In genomic region chr9:57525516-57525915, GRCm38 (mm10) we compare ENCODE assay signal across 28 mouse cellular contexts. TPM values are rescaled to one million over a fixed set of nuclear protein-coding genes. Genes with fewer than 3 reads are reported as not detected.
DNase-seq lines count a peak whose midpoint lies in the region; ATAC-seq lines count a peak whose summit lies in the region.
"Had no signal": no experiment of that assay in that cellular context is flagged by ENCODE, and none has a peak within 500 bp of the region (broad histone marks: within the 10 kb centered on the region; RNA-seq: fewer than 3 reads in every experiment).

No protein-coding gene starts in this region.

- H3K9ac ChIP-seq in heart, embryonic 13.5 days, result peak overlapping the region; percentile 25; the same call in 1 of the 2 replicates
- H3K9ac ChIP-seq: heart, embryonic 12.5 days; intestine, embryonic 15.5 days; limb, embryonic 12.5 days; midbrain, embryonic 15.5 days had no signal

- H3K9me3 ChIP-seq in heart, embryonic 13.5 days, result no peaks in the 10 kb centered on the region
- no peaks in the 10 kb centered on the region for H3K9me3 ChIP-seq in megakaryocyte, embryonic 14.5 days
- H3K9me3 ChIP-seq: heart, embryonic 12.5 days; hindbrain, embryonic 10.5 days; intestine, embryonic 15.5 days; limb, embryonic 12.5 days; liver, embryonic 12.5 days; midbrain, embryonic 15.5 days; neural tube, embryonic 13.5 days had no signal

- H3K36me3 ChIP-seq in heart, embryonic 13.5 days, result peaks cover 19% of the 10 kb centered on the region
- peaks cover 40% of the 10 kb centered on the region for H3K36me3 ChIP-seq in megakaryocyte, embryonic 14.5 days (replicated peaks; ENCODE audit: low read length)
- H3K36me3 ChIP-seq: midbrain, embryonic 15.5 days had no signal

- H3K27ac ChIP-seq in heart, embryonic 13.5 days (replicated peaks), result no peak overlapping the region
- H3K27ac ChIP-seq: hindbrain, embryonic 10.5 days; intestine, embryonic 15.5 days; limb, embryonic 12.5 days; liver, embryonic 12.5 days; midbrain, embryonic 15.5 days; neural tube, embryonic 13.5 days; stomach, postnatal 0 days had no signal

- no peaks in the 10 kb centered on the region for H3K27me3 ChIP-seq in heart, embryonic 13.5 days (replicated peaks)
- no peaks in the 10 kb centered on the region for H3K27me3 ChIP-seq in megakaryocyte, embryonic 14.5 days (replicated peaks)
- H3K27me3 ChIP-seq: heart, embryonic 12.5 days; intestine, embryonic 15.5 days; limb, embryonic 12.5 days; liver, embryonic 12.5 days; midbrain, embryonic 15.5 days; neural tube, embryonic 13.5 days had no signal

- intact Hi-C loops in heart, postnatal 25 days (cut with DNase I), result no loop called here

- no peak overlapping the region for H3K4me2 ChIP-seq in heart, embryonic 13.5 days
- H3K4me2 ChIP-seq: heart, embryonic 12.5 days; intestine, embryonic 15.5 days; limb, embryonic 12.5 days; liver, embryonic 12.5 days; midbrain, embryonic 15.5 days; neural tube, embryonic 13.5 days had no signal

- peaks cover 41% of the 10 kb centered on the region for H3K4me1 ChIP-seq in heart, embryonic 13.5 days
- H3K4me1 ChIP-seq in megakaryocyte, embryonic 14.5 days, result peaks cover 70% of the 10 kb centered on the region

- 77% methylated on average over 2 of the region's 2 CpGs for WGBS in heart, embryonic 13.5 days

- H3K4me3 ChIP-seq in heart, embryonic 13.5 days, result no peak overlapping the region
- H3K4me3 ChIP-seq in megakaryocyte, embryonic 14.5 days (replicated peaks), result peak overlapping the region; percentile 82
- H3K4me3 ChIP-seq: heart, embryonic 12.5 days; hindbrain, embryonic 10.5 days; intestine, embryonic 15.5 days; limb, embryonic 12.5 days; liver, embryonic 12.5 days; midbrain, embryonic 15.5 days; neural tube, embryonic 13.5 days had no signal

- DNase-seq in cerebellum, adult 9-10 months, result peak; percentile 28
- no peak for DNase-seq in cerebellum, postnatal 14 days
- DNase-seq in heart, postnatal 25 days (ENCODE audit: low spot score), result no peak
- DNase-seq in frontal cortex, postnatal 14 days (ENCODE audit: low spot score in 2 of 2), result no peak
- DNase-seq in retina, postnatal 1 day, result no peak
- DNase-seq: adrenal gland, adult 2 months; cerebellum, adult 11-12 months; cerebellum, postnatal 36 days; gastrocnemius, postnatal 36 days; kidney, adult 8-10 months; kidney, postnatal 10 days; lung, adult 2 months; lung, postnatal 14 days had no signal

- no peak for ATAC-seq in heart, embryonic 13.5 days (ENCODE audit: extremely low read depth, insufficient number of reproducible peaks, low FRiP score, low TSS enrichment)
- ATAC-seq in megakaryocyte, adult 5-6 weeks (ENCODE audit: poor library complexity, severe bottlenecking), result no peak
- ATAC-seq: CD4-positive, CD25-positive, alpha-beta regulatory T cell, adult 4 months; forebrain, embryonic 14.5 days; hindbrain, embryonic 16.5 days; intestine, embryonic 15.5 days; liver, embryonic 12.5 days; midbrain, embryonic 15.5 days had no signal

RNA-seq across cellular contexts. Expression of gene Cox5a, which starts 4.4 kb away (rescaled TPM):
- polyA plus RNA-seq in heart, embryonic 13.5 days (2015; fragmentation: Nextera tagmentation; extraction: Ambion mirVana), result 1,286 and 1,445 TPM in 2 replicates
- total RNA-seq in heart, postnatal 25 days (2021), result 1,000 to 10,000 TPM; 2,545 to 2,748 TPM
- polyA plus RNA-seq in megakaryocyte, embryonic 14.5 days (2012; ENCODE audit: insufficient read depth, low replicate concordance), result 240 and 738 TPM in 2 replicates
- 374 and 399 TPM in 2 replicates for total RNA-seq in megakaryocyte, adult 5-6 weeks (2015)
- 54.0 and 61.6 TPM in 2 replicates for total RNA-seq in megakaryocyte, adult 5-6 weeks (2017)

RNA-seq across cellular contexts. Expression of gene Fam219b, which starts 11.8 kb away (rescaled TPM):
- 11.4 and 12.8 TPM in 2 replicates for polyA plus RNA-seq in heart, embryonic 13.5 days (2015; fragmentation: Nextera tagmentation; extraction: Ambion mirVana)
- 1 to 10 TPM; 6.7 to 9.3 TPM for total RNA-seq in heart, postnatal 25 days (2021)
- 4.9 TPM in 2 replicates for polyA plus RNA-seq in megakaryocyte, embryonic 14.5 days (2012; ENCODE audit: insufficient read depth, low replicate concordance)
- 5.1 and 5.4 TPM in 2 replicates for total RNA-seq in megakaryocyte, adult 5-6 weeks (2015)
- 8.7 and 10.5 TPM in 2 replicates for total RNA-seq in megakaryocyte, adult 5-6 weeks (2017)

RNA-seq across cellular contexts. Expression of gene Rpp25, which starts 21.7 kb away (rescaled TPM):
- 12.2 and 13.5 TPM in 2 replicates for polyA plus RNA-seq in heart, embryonic 13.5 days (2015; fragmentation: Nextera tagmentation; extraction: Ambion mirVana)
- 1 to 10 TPM; 1.6 to 2.3 TPM for total RNA-seq in heart, postnatal 25 days (2021)
- 0.07 TPM in 1 of 2 replicates, not detected in the other for polyA plus RNA-seq in megakaryocyte, embryonic 14.5 days (2012; ENCODE audit: insufficient read depth, low replicate concordance)
- not detected in 2 replicates for total RNA-seq in megakaryocyte, adult 5-6 weeks (2015)
- total RNA-seq in megakaryocyte, adult 5-6 weeks (2017), result not detected in 2 replicates
- total RNA-seq: gastrocnemius, postnatal 36 days; megakaryocyte-erythroid progenitor cell, adult 5-6 weeks had no signal
- polyA plus RNA-seq: CD4-positive, CD25-positive, alpha-beta regulatory T cell, adult 4 months had no signal

RNA-seq across cellular contexts. Expression of gene Mpi, which starts 27.0 kb away (rescaled TPM):
- 74.2 and 80.9 TPM in 2 replicates for polyA plus RNA-seq in heart, embryonic 13.5 days (2015; fragmentation: Nextera tagmentation; extraction: Ambion mirVana)
- total RNA-seq in heart, postnatal 25 days (2021), result 100 to 1,000 TPM; 160 to 162 TPM
- polyA plus RNA-seq in megakaryocyte, embryonic 14.5 days (2012; ENCODE audit: insufficient read depth, low replicate concordance), result 1.6 and 4.5 TPM in 2 replicates
- total RNA-seq in megakaryocyte, adult 5-6 weeks (2015), result 10.7 and 12.7 TPM in 2 replicates
- 6.9 and 11.5 TPM in 2 replicates for total RNA-seq in megakaryocyte, adult 5-6 weeks (2017)

RNA-seq across cellular contexts. Expression of gene Scamp2, which starts 35.2 kb away (rescaled TPM):
- 51.5 and 52.4 TPM in 2 replicates for polyA plus RNA-seq in heart, embryonic 13.5 days (2015; fragmentation: Nextera tagmentation; extraction: Ambion mirVana)
- total RNA-seq in heart, postnatal 25 days (2021), result 10 to 100 TPM; 24.6 to 24.8 TPM
- 49.4 and 55.8 TPM in 2 replicates for polyA plus RNA-seq in megakaryocyte, embryonic 14.5 days (2012; ENCODE audit: insufficient read depth, low replicate concordance)
- 89.5 and 90.0 TPM in 2 replicates for total RNA-seq in megakaryocyte, adult 5-6 weeks (2015)
- 36.3 and 40.0 TPM in 2 replicates for total RNA-seq in megakaryocyte, adult 5-6 weeks (2017)

Comparison
In these comparisons a context has a peak if more than half of its experiments do, and no peak if none do; other contexts are left out.
1. RNA of gene Cox5a, which starts 4.4 kb away (total RNA-seq): 2,545 to 2,748 TPM in heart, postnatal 25 days; 54.0 to 399 TPM in megakaryocyte, adult 5-6 weeks; every median in the first group is over 4 times any median in the second.